Mouse (Mus musculus): ENCODE data around the gene Hoxb6. TPM values are rescaled to one million over a fixed set of nuclear protein-coding genes. Genes with fewer than 3 reads are reported as not detected.

Hoxb6 gene
- polyA plus RNA-seq, 1 experiment from 2014 or later = not detected

DNA sequence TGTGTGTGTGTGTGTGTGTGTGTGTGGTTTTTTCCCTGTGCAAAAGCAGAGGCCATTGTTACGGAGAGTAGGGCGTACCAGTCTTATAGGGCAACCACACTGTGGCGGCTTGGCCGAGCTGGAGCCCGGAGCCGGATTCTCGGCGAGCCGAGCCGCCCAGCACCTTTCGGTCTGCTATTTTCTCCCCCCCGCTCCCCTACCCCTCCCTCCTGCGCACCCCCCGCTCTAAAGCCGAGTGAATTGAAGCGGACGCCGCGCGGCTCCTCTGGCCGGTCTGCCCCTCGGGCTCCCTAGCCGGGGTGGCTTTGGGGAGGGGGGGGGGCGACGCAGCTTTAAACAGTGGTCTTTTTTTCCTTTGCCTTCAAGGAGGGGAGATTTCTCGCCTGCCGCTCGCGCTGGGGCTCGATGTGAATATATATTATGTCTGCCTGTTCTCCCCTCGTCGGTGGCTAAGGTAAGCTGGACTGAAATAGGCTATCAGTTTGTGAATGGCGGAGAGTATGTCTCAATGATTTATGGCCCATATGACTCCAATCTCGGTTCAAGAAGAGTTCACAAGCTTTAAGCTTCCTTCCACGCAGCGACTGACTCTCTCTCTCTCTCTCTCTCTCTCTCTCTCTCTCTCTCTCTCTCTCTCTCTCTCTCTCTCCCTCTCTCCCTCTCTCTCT lies 48.6 kb downstream of the Hoxb6 start:
- no peak overlapping the region for H3K27ac ChIP-seq
- H3K9ac ChIP-seq = no peak overlapping the region
- under 1% methylated on average over 35 of the region's 36 CpGs for WGBS
- no peaks in the 10 kb centered on the region for H3K4me1 ChIP-seq
- H3K9me3 ChIP-seq = no peaks in the 10 kb centered on the region
- H3K27me3 ChIP-seq = peaks cover 100% of the 10 kb centered on the region
- peak overlapping the region; percentile 18; the same call in 1 of the 2 replicates for H3K4me3 ChIP-seq
- H3K36me3 ChIP-seq = no peaks in the 10 kb centered on the region
- H3K4me2 ChIP-seq (replicated peaks) = peak overlapping the region; percentile 31
- no peak for ATAC-seq (ENCODE audit: insufficient number of reproducible peaks, insufficient read depth, low FRiP score, low TSS enrichment)

DNA sequence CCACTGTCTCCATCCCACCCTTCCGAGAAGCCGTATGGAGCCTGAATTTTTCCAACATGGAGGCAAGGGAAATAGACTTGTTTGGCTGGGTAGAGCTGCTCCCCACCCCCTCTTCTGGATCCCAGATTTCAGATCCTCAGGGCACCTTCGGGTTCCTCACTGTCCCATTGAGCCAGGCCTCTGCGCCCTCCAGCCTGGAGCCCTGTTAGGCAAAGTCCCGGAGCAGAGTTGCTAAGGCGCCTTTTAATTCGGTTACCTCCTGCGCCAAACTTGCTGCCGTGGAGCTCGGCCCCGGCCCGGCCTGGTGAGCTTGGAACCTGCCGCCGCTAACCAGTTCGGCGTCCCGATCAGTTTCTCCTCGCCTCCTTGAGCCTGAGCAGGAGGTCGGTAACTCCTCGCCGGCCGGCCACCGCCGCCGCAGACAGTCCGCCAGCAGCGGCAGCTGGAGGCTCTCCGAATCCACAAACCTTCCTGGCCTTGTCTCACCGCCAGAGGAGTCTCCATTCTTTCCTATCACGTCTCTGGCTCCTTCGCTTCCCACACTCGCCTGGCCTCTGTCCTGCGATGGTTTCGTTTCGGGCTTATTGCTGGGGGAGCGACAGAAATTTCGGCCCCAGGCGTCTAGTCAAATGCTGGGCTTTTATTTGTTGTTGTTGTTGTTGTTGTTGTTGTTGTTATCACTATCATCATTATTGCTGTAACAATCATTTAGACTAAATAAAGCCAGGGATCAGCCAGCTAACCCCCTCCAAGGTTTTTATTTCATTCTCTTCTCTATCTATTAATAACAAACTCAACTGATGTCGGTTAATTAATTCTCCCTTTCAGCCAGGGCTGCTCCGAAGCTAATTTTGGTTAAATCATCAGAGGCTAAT lies 49.7 kb downstream of the Hoxb6 start:
- peak overlapping the region; percentile 22; the same call in 1 of the 2 replicates for H3K4me2 ChIP-seq (replicated peaks)
- no peaks in the 10 kb centered on the region for H3K4me1 ChIP-seq
- no peak overlapping the region for H3K9ac ChIP-seq
- no peaks in the 10 kb centered on the region for H3K36me3 ChIP-seq
- no peak for ATAC-seq (ENCODE audit: insufficient number of reproducible peaks, insufficient read depth, low FRiP score, low TSS enrichment)
- H3K27ac ChIP-seq = no peak overlapping the region
- H3K27me3 ChIP-seq = peaks cover 100% of the 10 kb centered on the region
- H3K9me3 ChIP-seq = no peaks in the 10 kb centered on the region
- WGBS = under 1% methylated on average over 40 of the region's 40 CpGs
- H3K4me3 ChIP-seq = peak overlapping the region; percentile 4; the same call in 1 of the 2 replicates

DNA sequence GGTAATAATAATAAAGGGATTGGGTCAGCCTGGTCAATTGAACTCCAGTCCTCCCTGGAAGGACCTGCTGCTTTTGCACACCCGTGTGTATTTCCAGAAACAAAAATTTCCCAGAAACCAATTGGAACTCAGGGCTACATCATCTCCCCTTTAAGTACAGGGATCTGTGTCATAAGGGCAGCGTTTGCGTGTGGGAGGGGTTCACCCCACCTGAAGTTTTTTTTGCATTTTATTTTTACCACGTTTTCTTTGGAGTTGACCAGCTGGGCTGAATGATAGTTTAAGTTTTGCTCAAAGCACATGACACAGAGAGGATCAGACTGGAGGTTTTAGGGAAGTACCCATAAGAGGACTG lies 50.3 kb downstream of the Hoxb6 start:
- Histone ChIP-seq H3K36me3 (no peaks in the 10 kb centered on the region), H3K9me3 (no peaks in the 10 kb centered on the region), H3K9ac (no peak overlapping the region), H3K4me2 (replicated peaks) (0 out of 2 replicates have a peak overlapping the region, but pooled peaks have one; percentile 2), H3K4me3 (no peak overlapping the region), H3K27me3 (peaks cover 97% of the 10 kb centered on the region), H3K4me1 (no peaks in the 10 kb centered on the region), H3K27ac (no peak overlapping the region)
- no peak for ATAC-seq (ENCODE audit: insufficient number of reproducible peaks, insufficient read depth, low FRiP score, low TSS enrichment)
- 2% methylated on average over 4 of the region's 4 CpGs for WGBS

DNA sequence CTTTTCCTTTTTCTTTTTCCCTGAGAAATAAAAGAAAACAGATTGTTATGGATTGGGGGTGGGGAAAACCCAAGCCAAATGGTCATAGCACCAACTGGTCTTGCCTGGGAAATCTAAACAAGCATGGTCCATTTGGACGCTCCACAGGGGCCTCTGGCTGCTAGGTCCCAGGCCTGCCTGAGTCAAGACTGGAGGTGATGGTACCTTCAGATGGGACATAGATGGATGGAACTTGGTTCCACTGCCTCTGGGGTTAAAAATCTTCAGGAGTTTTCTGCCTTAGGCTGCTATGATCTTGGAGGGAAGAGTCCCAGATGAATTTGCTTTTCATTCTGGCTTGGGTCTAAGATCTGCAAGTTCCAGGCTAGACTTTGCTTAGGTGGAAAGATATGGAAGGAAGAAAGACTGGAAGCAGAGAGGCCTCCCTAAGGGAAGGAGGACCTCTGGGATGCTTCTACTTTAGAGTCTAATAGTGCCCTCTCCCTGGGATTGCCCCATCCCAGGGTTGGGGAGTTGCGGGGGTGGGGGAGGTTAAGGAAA lies 51.0 kb downstream of the Hoxb6 start:
- Histone ChIP-seq H3K36me3 (no peaks in the 10 kb centered on the region), H3K4me3 (no peak overlapping the region), H3K27me3 (peaks cover 96% of the 10 kb centered on the region), H3K9ac (no peak overlapping the region), H3K27ac (no peak overlapping the region), H3K4me1 (no peaks in the 10 kb centered on the region), H3K4me2 (replicated peaks) (no peak overlapping the region), H3K9me3 (no peaks in the 10 kb centered on the region)
- 9% methylated on average over 2 of the region's 2 CpGs for WGBS
- ATAC-seq (ENCODE audit: insufficient number of reproducible peaks, insufficient read depth, low FRiP score, low TSS enrichment) = no peak

DNA sequence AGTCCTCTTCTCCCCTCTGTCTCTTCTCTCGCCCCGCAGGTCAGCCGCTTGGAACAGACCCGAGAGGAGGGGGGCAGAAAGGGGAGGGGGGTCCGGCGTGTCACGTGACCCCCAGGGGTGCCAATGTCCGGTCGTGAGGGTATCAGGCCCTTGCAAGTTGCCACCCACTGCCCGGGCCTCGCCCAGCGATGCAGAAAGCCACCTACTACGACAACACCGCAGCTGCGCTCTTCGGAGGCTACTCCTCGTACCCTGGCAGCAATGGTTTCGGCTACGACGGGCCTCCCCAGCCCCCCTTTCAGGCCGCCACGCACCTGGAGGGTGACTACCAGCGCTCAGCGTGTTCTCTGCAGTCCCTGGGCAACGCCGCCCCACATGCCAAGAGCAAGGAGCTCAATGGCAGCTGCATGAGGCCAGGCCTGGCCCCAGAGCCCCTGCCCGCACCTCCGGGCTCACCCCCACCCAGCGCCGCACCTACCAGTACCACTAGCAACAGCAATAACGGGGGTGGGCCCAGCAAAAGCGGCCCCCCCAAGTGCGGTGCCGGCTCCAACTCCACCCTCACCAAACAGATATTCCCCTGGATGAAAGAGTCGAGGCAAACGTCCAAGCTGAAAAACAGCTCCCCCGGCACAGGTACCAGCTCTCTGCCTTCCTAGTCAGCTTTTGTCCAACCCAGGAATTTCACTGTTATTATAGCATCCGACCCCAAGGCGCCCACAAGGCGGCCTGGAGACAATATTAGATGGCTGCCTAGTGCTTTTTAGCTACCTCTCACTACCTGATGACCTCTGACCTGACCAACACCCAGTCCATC lies 52.0 kb downstream of the Hoxb6 start:
- H3K36me3 ChIP-seq = no peaks in the 10 kb centered on the region
- H3K9me3 ChIP-seq = no peaks in the 10 kb centered on the region
- no peak overlapping the region for H3K27ac ChIP-seq
- no peak overlapping the region for H3K9ac ChIP-seq
- 1% methylated on average over 38 of the region's 40 CpGs for WGBS
- H3K4me2 ChIP-seq (replicated peaks) = no peak overlapping the region
- H3K27me3 ChIP-seq = peaks cover 96% of the 10 kb centered on the region
- H3K4me3 ChIP-seq = no peak overlapping the region
- ATAC-seq (ENCODE audit: insufficient number of reproducible peaks, insufficient read depth, low FRiP score, low TSS enrichment) = no peak
- no peaks in the 10 kb centered on the region for H3K4me1 ChIP-seq

DNA sequence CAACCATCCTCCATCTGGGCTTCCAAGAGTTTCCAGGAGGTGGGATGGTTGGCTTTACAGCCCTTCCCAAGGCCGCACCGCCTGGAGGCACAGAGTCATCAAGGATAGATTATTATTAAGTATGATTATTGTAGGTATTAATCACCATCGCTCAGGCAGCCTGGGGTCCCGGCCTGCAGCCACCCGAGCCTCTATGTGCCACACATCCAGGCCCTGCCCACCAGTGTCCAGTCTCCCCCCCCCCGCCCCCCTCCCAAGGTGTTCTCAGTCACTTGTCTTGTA lies 52.5 kb downstream of the Hoxb6 start:
- ATAC-seq (ENCODE audit: insufficient number of reproducible peaks, insufficient read depth, low FRiP score, low TSS enrichment) = no peak
- H3K27ac ChIP-seq = no peak overlapping the region
- H3K9me3 ChIP-seq = no peaks in the 10 kb centered on the region
- H3K36me3 ChIP-seq = no peaks in the 10 kb centered on the region
- H3K4me3 ChIP-seq = no peak overlapping the region
- WGBS = 2% methylated on average over 6 of the region's 6 CpGs
- no peak overlapping the region for H3K9ac ChIP-seq
- H3K4me2 ChIP-seq (replicated peaks) = no peak overlapping the region
- H3K4me1 ChIP-seq = no peaks in the 10 kb centered on the region
- peaks cover 96% of the 10 kb centered on the region for H3K27me3 ChIP-seq

DNA sequence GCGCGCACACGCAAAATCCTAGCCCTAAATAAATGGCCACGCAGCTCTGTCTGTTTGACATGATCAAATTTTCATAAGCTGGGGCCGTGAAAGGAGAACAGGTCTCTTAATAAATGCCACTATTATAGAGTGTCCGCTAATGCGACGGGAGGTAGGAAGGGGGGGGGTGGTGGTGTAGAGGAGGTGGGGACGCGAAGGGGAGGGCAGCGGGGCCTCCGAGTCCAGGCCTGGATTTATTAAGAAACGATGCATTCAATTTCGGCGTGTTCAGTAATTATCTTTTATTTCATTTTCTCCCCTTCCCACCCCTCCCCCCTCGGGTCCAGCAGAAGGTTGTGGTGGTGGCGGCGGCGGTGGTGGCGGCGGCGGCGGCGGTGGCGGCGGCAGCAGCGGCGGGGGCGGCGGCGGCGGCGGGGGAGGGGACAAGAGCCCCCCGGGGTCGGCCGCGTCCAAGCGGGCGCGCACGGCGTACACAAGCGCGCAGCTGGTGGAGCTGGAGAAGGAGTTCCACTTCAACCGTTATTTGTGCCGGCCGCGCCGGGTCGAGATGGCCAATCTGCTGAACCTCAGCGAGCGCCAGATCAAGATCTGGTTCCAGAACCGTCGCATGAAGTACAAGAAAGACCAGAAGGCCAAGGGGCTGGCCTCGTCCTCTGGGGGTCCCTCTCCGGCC lies 53.1 kb downstream of the Hoxb6 start:
- no peaks in the 10 kb centered on the region for H3K4me1 ChIP-seq
- H3K27me3 ChIP-seq = peaks cover 95% of the 10 kb centered on the region
- peak overlapping the region; percentile 24 for H3K4me2 ChIP-seq (replicated peaks)
- no peak overlapping the region for H3K27ac ChIP-seq
- no peaks in the 10 kb centered on the region for H3K9me3 ChIP-seq
- H3K4me3 ChIP-seq = no peak overlapping the region
- H3K36me3 ChIP-seq = no peaks in the 10 kb centered on the region
- no peak overlapping the region for H3K9ac ChIP-seq
- no peak for ATAC-seq (ENCODE audit: insufficient number of reproducible peaks, insufficient read depth, low FRiP score, low TSS enrichment)
- 1% methylated on average over 38 of the region's 56 CpGs for WGBS

DNA sequence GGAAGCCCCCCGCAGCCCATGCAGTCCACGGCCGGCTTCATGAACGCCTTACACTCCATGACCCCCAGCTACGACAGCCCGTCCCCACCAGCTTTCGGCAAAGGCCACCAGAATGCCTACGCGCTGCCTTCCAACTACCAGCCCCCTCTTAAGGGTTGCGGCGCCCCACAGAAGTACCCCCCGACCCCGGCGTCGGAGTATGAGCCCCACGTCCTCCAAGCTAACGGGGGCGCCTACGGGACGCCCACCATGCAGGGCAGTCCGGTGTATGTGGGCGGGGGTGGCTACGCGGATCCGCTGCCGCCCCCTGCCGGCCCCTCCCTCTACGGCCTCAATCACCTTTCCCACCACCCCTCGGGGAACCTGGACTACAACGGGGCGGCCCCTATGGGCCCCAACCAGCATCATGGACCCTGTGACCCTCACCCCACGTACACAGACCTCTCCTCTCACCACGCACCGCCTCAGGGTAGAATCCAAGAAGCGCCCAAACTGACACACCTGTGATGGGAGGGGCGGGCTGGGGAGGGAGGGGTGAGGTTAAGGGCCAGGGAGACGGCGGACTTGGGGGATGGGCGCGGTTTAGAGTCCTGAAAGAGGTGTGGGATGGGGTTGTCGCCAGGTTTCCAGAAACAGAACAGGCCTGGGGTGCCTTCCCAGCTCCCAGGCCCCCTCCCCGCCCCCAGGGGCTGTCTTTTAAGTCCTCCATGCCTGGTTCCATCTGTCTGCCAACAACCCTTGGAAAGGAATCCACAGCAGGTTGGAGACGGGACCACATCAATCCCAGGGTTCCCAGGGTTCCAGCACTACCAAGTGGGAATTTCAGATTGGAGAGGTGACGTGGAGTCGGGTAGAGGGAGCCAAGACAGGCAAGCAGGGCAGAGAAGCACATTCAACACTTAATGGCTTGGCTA lies 53.9 kb downstream of the Hoxb6 start:
- no peak overlapping the region for H3K9ac ChIP-seq
- H3K4me1 ChIP-seq = no peaks in the 10 kb centered on the region
- peak overlapping the region; percentile 24 for H3K4me2 ChIP-seq (replicated peaks)
- H3K4me3 ChIP-seq = no peak overlapping the region
- no peak overlapping the region for H3K27ac ChIP-seq
- WGBS = 2% methylated on average over 45 of the region's 45 CpGs
- no peaks in the 10 kb centered on the region for H3K9me3 ChIP-seq
- H3K36me3 ChIP-seq = no peaks in the 10 kb centered on the region
- peaks cover 95% of the 10 kb centered on the region for H3K27me3 ChIP-seq
- ATAC-seq (ENCODE audit: insufficient number of reproducible peaks, insufficient read depth, low FRiP score, low TSS enrichment) = no peak

DNA sequence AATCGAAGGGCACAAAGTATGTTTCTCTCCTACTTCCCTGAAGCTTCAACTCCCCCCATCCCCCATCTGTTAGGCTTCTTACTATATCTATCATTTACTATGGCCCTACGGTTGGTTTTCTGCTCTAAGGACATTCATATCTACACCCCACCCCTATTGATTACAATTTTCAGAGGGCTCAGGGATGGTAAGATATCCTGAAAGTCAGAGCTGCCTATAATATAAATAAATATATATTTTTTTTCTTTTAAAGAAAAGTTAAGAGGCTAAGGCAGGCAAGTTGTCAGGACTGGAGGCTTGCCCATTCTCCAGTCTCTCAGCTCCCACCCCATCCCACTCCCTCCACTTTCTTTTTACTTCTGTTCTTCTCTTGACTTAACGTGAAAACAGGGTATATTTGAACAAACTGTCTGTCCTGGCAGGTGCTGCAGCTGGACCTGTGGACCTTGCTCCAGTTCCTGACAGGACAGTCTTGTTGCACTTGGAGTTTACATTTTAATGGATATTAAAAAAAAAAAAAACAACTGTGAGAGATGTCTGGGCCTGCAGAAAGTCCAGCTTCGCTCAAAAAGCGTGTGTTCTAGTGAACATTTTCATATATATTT lies 54.7 kb downstream of the Hoxb6 start:
- H3K4me2 ChIP-seq (replicated peaks) = no peak overlapping the region
- WGBS = 16% methylated on average over 5 of the region's 5 CpGs
- H3K4me1 ChIP-seq = no peaks in the 10 kb centered on the region
- H3K36me3 ChIP-seq = no peaks in the 10 kb centered on the region
- no peak overlapping the region for H3K4me3 ChIP-seq
- H3K27me3 ChIP-seq = peaks cover 95% of the 10 kb centered on the region
- no peak for ATAC-seq (ENCODE audit: insufficient number of reproducible peaks, insufficient read depth, low FRiP score, low TSS enrichment)
- no peaks in the 10 kb centered on the region for H3K9me3 ChIP-seq
- no peak overlapping the region for H3K9ac ChIP-seq
- no peak overlapping the region for H3K27ac ChIP-seq

DNA sequence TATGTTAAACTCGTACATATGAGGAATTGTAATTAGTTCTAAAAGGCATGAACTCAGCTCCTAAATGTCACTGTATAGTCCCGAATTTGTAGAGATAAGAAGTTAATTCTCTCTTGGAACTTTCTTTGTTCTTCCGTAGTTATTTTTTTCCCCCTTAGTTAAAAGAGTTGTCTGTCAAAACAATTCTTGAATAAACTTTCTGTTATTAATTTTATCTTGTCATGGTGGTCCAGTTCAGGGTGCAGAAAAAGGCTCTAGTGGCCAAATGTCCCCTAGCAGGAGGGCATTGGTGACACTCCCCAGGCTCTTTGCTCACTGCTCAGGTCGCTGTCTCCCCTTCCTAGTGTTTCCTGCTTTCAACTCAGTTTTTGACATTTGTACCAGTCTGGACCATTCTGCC lies 55.4 kb downstream of the Hoxb6 start:
- Histone ChIP-seq H3K4me2 (replicated peaks) (no peak overlapping the region), H3K27me3 (peaks cover 94% of the 10 kb centered on the region), H3K9me3 (no peaks in the 10 kb centered on the region), H3K4me1 (no peaks in the 10 kb centered on the region), H3K4me3 (no peak overlapping the region), H3K9ac (no peak overlapping the region), H3K36me3 (no peaks in the 10 kb centered on the region), H3K27ac (no peak overlapping the region)
- ATAC-seq (ENCODE audit: insufficient number of reproducible peaks, insufficient read depth, low FRiP score, low TSS enrichment) = no peak
- 11% methylated on average over 4 of the region's 4 CpGs for WGBS
